Mouse (Mus musculus) hindlimb bud, embryonic 11.5 days (tissue): ENCODE results near the gene Rpl32.
A peak's percentile ranks its signal among the peaks of the same experiment; 100 is the strongest.

ENCODE experiments used
- DNase-seq: peaks from one replicate; pipeline ENCODE4 v3.0.0-alpha.2; 2012; ENCODE audit warnings: low read depth, low spot score; ENCODE audit errors: extremely low spot score

The Rpl32 gene

DNA sequence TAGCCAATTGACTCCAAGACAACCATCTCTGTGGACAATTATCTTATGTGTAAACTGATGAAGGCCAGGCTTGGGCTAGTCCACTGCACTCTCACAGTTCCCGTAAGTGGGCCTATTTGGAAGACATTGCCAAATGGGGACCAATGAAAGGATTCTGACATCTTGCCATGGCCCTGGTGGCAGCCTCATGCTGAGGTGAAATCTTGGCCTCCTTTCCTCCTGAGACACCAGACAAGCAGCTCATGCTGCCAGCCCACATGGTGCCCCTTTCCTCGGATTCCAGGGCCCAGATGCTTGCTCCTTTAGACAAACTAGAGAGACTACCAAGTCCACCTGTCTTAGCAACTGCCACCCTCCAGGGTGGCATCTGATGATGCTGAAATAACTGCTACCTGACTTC, 9.6 kb upstream of the Rpl32 start:
- no peak for DNase-seq

DNA sequence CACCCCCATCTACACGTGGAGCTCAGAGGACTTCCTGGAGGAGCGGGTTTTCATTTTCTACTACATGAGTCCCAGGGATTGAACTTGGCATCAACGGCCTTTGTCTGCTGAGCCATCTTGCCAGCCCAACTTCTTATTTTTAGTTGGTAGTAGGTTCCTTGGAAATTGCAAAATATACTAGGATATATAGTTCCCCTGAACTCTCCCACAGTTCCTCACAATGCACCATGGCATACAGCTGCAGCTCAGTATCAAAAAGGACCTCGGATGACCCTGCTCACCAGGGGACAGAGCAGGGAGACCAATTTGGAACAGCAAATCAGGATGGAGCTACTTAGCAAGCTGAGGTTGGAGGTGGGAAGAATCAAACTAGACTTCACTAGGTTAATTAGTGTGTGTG, 6.5 kb upstream of the Rpl32 start:
- no peak for DNase-seq

DNA sequence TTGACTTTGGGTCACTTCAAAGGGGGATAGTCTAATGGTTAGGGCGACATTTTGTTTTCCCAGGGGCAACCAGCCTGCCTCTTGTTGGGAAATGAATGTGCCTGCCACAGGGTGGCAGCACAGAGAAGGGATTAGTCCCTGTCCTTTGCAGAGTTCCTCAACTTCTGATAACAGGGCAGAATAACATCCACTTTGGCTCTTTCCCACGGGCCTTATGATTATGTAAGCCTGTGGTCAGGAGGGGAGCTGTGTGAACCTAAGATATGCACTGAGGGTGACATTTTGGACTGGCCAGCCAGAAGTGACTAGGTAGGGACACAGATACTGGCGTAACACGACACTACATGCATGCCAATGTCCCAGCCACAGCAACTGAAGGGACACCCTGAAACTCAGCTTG, 5.6 kb upstream of the Rpl32 start:
- no peak for DNase-seq

DNA sequence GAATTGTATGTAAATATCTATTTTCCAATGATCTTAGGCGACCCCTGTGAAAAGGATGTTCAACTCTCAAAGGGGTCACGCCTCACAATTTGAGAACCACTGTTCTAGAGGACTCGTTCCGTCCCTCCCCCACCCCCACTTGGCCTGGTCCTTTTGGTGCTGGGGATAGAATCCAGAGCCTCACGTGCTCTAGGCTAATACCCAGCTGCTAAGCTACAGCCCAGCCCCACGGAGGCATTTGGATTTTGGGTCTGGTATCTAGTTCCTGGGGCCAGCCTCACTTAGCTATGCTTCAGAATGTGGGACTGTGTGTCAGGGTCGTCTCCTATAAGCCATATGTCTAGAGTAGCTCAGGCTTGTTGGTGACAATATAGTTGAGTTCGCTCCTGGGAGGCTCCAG, 3.1 kb upstream of the Rpl32 start:
- DNase-seq: no peak

DNA sequence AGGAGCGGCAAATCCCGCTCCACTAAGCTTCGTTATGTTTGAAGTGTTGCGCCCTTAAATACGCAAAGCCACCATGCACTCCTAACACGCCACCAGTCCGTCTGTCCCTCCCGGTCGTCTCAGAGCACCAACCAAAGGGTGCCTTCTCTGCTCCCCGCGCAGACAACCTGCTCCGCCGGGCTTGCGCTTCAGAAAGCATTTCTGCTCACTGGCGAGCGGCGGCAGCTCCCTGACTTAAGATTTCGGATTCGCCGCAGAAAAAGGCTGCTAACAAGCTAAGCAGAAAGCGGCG, 405 bp downstream of the Rpl32 start:
- DNase-seq: no peak

DNA sequence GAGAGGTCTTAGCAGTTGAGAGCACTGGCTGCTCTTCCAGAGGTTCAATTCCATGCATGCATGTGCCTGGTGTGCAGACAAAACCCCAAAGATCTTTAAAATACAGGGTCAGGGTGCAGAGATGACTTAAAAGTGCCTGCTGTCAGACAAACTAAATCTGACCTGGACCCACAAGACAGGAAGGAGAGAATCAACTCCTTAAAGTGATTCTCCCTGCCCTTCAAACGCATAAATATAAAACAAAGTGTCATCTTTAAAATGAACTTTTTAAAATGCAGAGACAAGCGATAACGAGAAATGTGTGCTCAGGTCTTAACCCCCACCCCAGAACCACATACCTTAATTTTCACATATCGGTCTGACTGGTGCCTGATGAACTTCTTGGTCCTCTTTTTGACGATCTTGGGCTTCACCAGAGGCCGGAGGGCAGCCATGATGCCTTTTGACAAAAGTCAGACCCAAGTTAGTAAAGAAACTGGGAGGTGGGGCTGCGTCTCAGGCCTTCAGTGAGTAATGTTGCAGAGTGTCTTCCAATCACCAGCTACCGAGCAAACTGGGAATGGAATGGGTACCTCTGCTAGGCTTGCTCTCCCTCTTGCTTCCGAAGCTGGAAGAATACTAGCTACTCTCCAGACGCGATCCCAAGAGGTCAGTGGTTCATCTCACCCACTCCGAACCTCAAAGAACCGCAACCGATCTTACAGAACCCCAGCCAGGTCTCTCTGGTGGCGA, 917 bp downstream of the Rpl32 start:
- DNase-seq: no peak

DNA sequence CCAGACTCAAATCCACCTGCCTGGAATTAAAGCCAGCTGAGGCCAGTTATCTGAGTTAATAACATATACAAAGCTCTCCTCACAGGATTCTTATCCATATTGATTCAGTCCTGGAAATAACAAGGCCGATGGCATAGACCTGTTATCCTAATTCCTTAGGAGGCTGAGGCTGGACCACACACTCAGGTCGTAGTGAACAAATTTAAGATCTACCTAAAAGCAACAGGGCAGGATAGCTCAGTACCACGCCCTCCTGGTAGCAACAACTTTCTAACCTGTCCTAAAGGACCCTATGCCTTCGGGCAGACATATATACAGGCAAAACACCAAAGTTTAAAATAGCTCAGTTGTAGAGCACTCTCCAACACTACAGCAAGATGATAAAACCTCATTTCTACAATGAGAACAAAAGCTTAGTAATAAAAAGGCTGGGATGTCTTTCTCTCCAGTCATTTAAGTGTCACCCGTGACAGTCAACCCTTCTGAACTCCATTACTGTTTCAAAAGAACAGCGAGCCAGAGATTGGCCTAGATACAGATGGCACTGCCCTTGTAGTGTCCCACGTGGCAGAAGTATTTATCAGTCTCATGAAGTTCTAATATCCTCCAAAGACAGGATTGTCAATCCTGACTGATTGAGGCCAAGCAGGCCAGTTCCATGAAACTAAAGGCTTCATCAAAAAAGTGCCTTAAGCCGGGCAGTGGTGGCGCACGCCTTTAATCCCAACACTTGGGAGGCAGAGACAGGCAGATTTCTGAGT, 3.9 kb downstream of the Rpl32 start:
- DNase-seq: no peak

DNA sequence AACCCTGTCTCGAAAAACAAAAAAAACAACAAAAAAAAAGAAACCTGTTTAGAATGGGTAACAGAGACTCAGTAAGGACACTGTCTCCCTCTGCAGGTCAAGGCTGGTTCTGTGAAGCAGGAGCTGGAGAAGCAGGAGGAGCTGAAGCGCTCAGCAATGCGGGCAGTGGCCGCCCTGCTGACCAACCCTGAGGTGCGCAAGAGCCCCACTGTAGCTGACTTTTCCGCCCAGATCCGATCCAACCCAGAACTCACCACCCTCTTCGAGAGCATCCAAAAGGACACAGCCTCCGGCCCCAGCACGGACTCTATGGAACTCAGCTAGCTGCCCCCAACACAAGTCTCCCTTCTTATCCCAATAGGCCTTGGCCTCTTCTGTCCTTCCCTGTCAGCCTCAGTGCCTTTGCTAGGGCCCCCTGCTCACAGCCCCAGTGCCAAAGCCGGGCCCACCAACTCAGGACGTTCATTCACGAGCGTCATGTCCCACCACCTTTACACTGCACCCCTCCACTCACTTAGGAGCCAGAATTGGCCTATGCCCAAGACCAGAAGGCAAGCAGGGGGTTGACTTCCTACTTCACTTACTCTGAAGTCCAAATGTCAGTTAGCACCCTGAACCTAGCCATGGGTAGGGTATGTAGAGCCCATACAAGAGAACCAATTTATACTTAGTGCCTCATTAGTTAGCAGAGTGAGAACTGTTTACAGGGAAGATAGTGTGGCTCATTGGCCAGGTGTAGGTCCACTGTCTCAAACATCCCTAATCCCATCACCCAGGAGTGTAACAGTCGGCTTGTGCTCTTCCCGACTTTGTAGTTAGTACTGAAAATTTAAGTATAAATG, 4.8 kb downstream of the Rpl32 start:
- no peak for DNase-seq

DNA sequence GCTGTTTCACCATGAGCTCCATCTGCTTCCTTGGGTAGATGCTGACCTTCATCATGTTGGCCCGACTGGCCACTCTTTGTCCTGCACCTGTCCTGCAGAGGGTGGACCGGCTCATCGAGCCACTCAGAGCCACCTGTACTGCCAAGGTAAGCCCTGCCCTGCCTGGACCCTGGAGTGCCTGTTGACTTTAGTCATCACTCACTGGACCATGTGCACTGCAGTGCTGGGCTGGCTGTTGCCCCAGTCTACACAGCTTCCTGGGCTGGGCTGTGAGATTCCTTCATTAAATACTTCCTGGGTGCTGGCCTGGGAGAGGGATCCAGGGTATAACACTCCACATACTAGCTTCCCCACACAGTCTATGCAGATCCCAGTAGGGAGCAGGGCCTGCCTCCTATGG, 6.7 kb downstream of the Rpl32 start:
- DNase-seq: no peak

DNA sequence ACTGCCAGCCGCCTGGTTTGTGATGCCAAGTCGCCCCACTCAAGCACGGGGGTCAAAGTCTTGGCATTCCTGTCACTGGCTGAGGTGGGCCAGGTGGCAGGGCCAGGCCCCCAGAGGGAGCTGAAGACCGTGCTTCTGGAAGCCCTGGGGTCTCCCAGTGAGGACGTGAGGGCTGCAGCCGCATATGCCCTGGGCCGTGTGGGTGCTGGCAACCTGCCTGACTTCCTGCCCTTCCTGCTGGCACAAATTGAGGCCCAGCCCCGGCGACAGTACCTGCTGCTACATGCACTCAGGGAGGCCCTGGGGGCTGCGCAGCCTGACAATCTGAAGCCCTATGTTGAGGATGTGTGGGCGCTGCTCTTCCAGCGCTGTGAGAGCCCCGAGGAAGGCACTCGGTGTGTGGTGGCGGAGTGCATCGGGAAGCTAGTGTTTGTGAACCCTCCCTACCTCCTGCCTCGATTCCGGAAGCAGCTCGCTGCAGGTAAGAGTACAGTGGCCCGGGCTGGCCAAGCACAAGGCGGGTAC, 15.8 kb downstream of the Rpl32 start:
- no peak for DNase-seq

DNA sequence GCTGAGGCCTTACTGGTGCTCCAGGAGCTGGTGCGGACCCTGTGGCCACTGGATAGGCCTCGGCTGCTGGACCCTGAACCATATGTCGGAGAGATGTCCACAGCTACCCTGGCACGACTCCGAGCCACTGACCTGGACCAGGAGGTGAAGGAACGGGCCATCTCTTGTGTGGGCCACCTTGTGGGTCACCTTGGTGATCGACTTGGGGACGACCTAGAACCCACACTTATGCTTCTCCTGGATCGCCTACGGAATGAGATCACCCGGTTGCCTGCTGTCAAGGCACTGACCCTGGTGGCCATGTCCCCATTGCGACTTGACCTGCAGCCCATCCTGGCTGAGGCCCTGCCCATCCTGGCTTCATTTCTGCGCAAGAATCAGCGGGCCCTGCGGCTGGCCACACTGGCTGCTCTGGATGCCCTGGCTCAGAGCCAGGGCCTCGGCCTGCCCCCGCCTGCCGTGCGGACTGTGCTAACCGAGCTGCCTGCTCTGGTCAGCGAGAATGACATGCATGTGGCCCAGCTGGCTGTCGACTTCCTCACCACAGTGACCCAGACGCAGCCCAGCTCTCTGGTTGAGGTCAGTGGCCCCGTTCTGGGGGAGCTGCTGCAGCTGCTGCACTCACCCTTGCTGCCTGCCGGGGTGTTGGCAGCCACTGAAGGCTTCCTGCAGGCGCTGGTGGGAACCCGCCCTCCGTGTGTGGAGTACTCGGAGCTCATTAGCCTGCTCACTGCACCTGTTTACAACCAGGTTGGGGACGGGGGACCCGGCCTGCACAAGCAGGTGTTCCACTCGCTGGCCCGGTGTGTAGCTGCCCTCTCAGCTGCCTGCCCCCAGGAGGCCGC, 16.5 kb downstream of the Rpl32 start:
- DNase-seq: no peak

DNA sequence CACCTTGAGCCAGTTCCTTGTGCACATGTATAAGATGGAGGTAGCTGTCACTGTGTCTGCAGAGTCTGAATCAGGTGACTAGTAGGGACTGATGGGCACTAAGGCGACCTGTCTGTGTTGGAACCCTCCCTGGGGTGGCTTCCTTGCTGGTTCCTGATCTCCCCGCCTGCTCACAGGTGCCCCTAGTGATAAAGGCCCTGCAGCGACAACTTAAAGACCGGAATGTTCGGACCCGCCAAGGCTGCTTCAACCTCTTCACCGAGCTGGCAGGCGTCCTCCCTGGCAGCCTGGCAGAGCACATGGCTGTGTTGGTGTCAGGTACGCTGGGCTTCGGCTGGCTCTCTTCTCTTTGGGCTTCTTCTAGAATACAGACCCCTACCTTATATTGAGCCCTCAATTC, 17.5 kb downstream of the Rpl32 start:
- DNase-seq: no peak

DNA sequence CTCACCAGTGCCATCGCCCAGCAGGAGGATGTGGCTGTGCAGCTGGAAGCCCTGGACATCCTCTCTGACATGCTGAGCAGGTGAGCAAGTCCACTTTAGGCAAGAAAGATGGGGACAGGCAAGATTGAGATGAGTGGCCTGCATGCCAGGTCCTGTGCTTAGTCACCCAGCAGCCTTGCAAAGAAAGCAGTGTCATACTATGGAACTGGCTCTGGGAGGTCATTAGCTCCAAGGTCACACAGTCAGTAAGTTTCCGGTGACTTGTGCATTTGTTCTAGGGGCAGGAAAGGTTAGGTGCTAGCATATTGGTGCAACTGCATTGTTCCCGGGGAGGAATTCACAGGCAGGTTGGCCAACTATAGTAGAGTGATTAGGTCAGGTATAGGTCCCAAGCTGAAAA, 25.8 kb downstream of the Rpl32 start:
- no peak for DNase-seq

DNA sequence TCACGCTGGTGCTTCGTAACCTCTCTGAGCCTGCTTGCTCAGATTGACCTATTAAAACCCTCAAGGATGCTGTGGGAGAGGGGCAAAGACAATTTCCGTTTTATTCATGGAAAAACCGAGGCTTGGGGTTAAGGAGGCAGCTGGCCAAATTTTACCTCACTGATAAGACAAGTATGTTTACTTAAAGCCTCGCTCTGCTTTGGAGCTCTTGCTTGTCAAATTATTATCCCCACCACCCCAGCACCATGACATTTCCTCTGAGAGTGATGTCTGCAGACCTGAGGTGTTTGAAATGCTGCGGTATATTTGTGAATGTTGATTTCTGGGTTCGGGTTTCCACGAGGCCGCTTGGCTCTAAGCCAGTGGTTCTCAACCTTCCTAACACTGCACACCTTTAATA, 32.2 kb downstream of the Rpl32 start:
- DNase-seq: no peak

DNA sequence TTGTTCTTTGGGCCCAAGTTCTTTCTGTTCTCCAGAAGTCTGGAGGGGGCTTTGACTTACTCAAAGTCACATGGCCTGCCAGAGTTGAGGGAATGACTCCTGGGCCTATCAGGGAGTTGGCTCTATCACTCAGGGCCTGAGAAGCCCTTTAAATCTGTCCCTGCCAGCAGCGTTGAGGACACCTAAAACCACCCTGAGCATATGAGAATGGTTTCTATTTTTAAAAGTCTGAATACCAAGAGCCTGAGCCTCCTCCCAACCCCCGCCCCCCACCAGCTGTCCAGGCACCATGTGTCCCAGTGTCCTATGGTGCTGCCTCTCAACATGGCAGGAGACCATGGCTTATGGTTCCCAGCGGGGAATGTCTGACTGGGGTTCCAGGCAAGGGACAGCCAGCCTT, 32.7 kb downstream of the Rpl32 start:
- DNase-seq: no peak

DNA sequence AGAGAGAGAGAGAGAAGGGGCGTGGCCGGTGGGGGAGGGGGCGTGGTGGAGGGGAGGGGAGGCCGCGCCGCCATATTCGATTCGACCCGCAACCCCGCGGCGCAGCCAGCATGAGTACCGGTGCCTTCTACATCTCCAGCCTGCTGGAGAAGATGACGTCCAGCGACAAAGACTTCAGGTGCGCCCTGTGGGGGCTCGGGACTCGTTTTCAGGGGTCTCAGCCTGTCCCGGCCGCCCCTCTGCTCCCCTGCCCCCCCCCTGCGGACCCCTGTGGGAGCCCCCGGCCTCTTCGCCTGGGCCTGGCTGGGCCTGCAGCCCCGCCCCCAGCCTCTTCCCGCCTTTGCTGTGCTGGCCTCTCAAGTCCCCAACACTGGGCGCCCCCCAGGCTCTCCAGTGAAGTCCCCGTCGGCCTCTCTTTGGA, 34.0 kb downstream of the Rpl32 start, which contains the start of gene Cand2:
Gene Cand2 (plus strand): TSS at position 38 of the 421 bp plus-strand sequence.
- no peak for DNase-seq

DNA sequence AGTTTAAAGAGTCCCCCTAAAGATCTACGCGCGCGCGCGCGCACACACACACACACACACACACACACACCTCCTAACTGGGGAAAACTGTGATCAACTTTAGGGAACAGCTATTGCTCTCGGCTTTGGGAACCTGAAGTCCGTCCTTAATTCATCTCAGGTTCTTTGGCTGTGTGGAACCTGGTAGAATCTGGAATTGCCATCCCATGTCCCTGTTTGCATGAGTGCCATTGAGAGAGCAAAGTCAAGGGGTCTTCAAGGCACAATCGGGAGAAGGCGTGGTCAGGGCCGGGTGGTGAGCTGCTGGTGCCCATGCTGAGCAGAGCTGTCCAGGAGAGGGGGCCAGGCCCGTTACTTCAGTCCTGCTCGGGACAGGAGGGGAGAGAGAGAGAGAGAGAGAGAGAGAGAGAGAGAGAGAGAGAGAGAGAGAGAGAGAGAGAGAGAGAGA, 34.6 kb downstream of the Rpl32 start:
- DNase-seq: peak; percentile 78

DNA sequence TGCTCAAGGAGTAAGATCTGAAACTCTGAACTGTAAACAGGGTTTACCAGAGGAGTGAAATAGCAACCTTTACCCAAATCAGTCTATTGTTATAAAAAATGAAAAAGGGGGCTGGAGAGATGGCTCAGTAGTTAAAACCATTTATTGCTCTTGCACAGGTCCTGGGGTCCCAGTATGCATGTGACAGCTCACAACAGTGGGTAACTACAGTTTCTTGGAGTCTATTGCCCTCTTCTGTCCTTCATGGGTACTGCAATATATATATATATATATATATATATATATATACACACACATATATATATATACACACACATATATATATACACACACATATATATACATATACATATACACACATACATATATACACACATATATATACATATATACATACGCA, 35.9 kb downstream of the Rpl32 start:
- DNase-seq: no peak

DNA sequence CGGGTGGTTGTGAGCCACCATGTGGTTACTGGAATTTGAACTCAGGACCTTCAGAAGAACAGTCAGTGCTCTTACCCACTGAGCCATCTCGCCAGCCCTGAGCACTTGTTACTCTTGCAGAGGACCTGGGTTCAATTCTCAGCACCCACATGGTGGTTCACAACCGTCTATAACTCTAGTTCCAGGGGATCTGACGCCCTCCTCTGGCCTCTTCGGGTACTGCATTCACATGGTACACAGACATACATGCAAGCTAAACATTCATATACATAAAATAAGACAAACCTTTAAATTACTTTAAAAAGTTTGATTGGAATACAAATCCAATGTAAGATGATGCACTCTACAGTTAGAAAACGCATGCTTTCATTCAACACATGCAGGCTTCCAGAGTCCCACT, 36.3 kb downstream of the Rpl32 start:
- no peak for DNase-seq

DNA sequence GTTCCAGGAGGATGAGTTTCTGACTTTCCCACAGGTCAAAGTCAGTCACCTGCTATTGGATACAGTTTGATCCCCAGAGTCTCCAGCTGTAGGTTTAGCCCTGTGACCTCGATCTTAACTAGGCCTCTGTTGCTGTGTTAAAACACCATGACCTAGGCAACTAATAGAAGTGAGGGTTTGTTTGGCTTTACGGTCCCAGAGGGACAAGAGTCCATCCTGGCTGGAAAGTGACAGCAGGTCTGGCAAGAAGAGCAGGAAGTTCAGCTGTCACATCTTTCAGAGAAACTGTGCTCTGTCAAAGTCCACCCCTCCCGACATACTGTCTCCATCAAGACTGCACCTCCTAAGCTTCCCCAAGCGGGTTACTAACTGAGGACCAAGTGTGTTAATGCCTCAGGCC, 37.7 kb downstream of the Rpl32 start:
- no peak for DNase-seq
